Mouse (Mus musculus): ENCODE measurements around the gene Caln1. TPM values are rescaled to one million over a fixed set of nuclear protein-coding genes. Genes with fewer than 3 reads are reported as not detected.

Caln1 gene
- total RNA-seq, 2 experiments from 2014 or later, result 0.06 TPM; not detected in 1

GRCm38 (mm10) chr5:130859736-130860135 is 490.5 kb downstream of the Caln1 start:
- no peak for DNase-seq (ENCODE audit: low spot score)
- intact Hi-C loops (cut with DNase I), result loop anchor here (2.0 kb wide), 1 partner anchor 585 kb away; no protein-coding TSS in a partner anchor

DNA sequence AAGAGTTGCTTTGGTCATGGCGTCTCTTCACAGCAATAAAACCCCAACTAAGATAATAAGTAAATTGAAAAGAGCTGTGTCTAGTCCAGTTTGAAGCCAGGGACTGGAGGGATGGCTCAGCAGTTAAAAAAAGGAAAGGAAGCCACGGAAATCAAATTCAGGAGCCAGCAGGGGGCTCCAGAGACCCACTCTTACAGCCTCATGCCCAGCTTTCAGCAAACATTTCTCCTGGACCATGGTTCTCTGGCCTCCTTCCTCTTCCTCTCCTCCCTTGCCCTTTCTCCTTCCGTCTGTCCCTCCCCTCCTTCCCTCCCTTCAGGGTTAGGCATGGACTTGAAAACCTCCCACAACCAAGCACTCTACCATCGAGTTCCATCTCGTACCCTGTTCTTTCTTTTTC is 493.0 kb downstream of the Caln1 start:
- DNase-seq (ENCODE audit: low spot score), result no peak
- intact Hi-C loops (cut with DNase I), result loop anchor here (2.0 kb wide), 1 partner anchor 566 kb away; no protein-coding TSS in a partner anchor

GRCm38 (mm10) chr5:130869869-130870268 is 500.6 kb downstream of the Caln1 start:
- no peak for DNase-seq (ENCODE audit: low spot score)
- intact Hi-C loops (cut with DNase I), result no loop called here

GRCm38 (mm10) chr5:130871086-130871485 is 501.8 kb downstream of the Caln1 start:
- intact Hi-C loops (cut with DNase I), result no loop called here
- no peak for DNase-seq (ENCODE audit: low spot score)

DNA sequence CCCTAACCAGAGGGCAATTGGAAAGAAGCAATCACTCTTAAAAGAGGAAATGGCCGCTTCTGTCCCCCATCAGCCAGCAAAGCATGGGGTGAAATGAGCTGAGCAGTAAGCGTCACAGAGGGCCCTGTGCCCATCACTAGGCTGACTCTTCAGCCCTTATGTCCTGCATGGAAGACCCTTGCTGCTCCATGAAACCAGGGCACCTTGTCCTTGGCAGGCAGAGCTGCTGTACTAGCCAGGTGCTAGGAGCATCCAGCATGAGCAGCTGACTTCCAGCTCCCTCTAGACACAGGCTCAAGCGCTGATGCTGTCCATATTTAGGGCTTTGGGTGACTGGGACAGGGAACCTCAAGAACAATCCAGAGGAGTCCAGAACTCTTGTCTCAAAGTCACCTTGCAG is 506.1 kb downstream of the Caln1 start:
- intact Hi-C loops (cut with DNase I), result no loop called here
- DNase-seq (ENCODE audit: low spot score), result no peak

- intact Hi-C loops (cut with DNase I), result no loop called here
- no peak for DNase-seq (ENCODE audit: low spot score)
Observed at GRCm38 (mm10) chr5:130880331-130880730, 511.1 kb downstream of the Caln1 start.

DNA sequence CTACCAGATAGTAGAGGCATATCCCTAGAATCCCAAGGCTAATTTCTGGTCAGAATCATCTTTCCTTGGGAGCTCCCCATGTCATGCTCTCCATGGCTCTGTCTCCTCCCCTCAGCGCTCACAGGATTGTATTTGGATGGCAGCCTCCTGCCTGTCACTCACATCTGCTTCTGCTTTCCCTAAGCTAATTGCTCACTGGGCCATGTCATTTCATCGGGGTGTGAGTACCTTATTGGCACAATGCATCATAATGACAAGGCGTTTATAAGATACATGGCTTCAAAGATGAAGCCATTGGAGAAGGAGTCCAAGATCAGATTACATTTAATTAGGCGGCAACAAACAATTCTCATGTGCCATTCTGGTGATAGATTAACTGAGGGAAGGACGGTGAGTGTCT is 522.5 kb downstream of the Caln1 start:
- intact Hi-C loops (cut with DNase I), result no loop called here
- DNase-seq (ENCODE audit: low spot score), result no peak

DNA sequence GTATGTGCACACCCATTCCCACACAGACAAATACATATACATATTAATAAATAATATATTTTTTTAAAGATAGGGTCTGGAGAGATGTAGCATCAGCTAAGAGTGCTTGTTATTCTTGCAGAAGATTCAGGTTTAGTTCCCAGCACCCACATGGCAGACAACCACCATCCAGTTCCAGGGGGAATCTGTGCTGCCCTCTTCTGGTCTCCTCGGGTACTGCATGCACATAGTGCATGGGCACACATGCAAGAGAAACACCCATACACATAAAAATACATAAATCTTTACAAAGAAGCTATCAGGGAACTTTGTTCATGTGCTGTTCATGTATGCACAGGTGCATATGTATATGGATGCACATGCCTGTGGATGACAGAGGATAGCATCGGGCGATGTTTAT is 526.7 kb downstream of the Caln1 start:
- intact Hi-C loops (cut with DNase I), result no loop called here
- no peak for DNase-seq (ENCODE audit: low spot score)

Other genes with a start within 250 kb of the Caln1 start
- 1 to 10 TPM; 2.0 to 2.6 TPM for gene Kctd7, start 224.6 kb upstream of the Caln1 start, total RNA-seq (2021)
- 10 to 100 TPM; 18.5 to 20.2 TPM for gene Rabgef1, start 197.7 kb upstream of the Caln1 start, total RNA-seq (2021)
- gene Tmem248, start 152.4 kb upstream of the Caln1 start, total RNA-seq (2021), result 10 to 100 TPM; 32.8 to 33.6 TPM
- 10 to 100 TPM; 39.2 to 43.9 TPM for gene Sbds, start 113.9 kb upstream of the Caln1 start, total RNA-seq (2021)
- gene Tyw1, start 113.8 kb upstream of the Caln1 start, total RNA-seq (2021), result 1 to 10 TPM; 7.7 to 7.9 TPM
- gene A330070K13Rik, start 15.2 kb downstream of the Caln1 start, total RNA-seq (2021), result not detected